Mouse (Mus musculus) hindbrain, embryonic 16.5 days (tissue): ENCODE measurements at regions not wholly inside any gene's neighbourhood (a gene's known extent, or its start where the extent isn't known, plus 50 kb on each side); places are given as distances from the start of the nearest gene placed in this dataset.

Experiments
- ATAC-seq: fragments of 200-750 bp; cut with Nextera tagmentation; 2 replicates; pipeline ENCODE4 v1.8.0; 2017; ENCODE audit warnings: moderate TSS enrichment, moderate library complexity
- H3K27ac ChIP-seq: fragments of 300-500 bp; sonication (generic); 2 replicates; pipeline ENCODE4 v1.5.1; 2014; ENCODE audit warnings: low read depth, mild to moderate bottlenecking, control low read depth, low read length, moderate library complexity
- H3K27me3 ChIP-seq: fragments of 300-500 bp; sonication (generic); replicated peaks from 2 replicates; pipeline ENCODE4 v1.6.1; 2014; ENCODE audit warnings: low read length; ENCODE audit not compliant: control insufficient read depth, insufficient read depth
- H3K36me3 ChIP-seq: fragments of 300-500 bp; sonication (generic); 2 replicates; pipeline ENCODE4 v1.6.1; 2014; ENCODE audit warnings: mild to moderate bottlenecking, low read length, moderate library complexity, mixed read lengths; ENCODE audit not compliant: control insufficient read depth, insufficient read depth
- H3K4me1 ChIP-seq: fragments of 300-500 bp; sonication (generic); 2 replicates; pipeline ENCODE4 v1.6.1; 2014; ENCODE audit warnings: low read depth, low read length; ENCODE audit not compliant: control insufficient read depth, insufficient read depth
- H3K4me2 ChIP-seq: fragments of 300-500 bp; sonication (generic); 2 replicates; pipeline ENCODE4 v1.6.1; 2014; ENCODE audit warnings: mild to moderate bottlenecking, low read length, control low read depth, moderate library complexity
- H3K4me3 ChIP-seq: fragments of 300-500 bp; sonication (generic); 2 replicates; pipeline ENCODE4 v1.5.1; 2014; ENCODE audit warnings: mild to moderate bottlenecking, low read length, control low read depth, moderate library complexity
- H3K9ac ChIP-seq: fragments of 300-500 bp; sonication (generic); 2 replicates; pipeline ENCODE4 v1.6.1; 2014; ENCODE audit warnings: low read depth, mild to moderate bottlenecking, control low read depth, low read length, moderate library complexity
- H3K9me3 ChIP-seq: fragments of 300-500 bp; sonication (generic); 2 replicates; pipeline ENCODE4 v1.6.1; 2014; ENCODE audit warnings: mild to moderate bottlenecking, low read length, moderate library complexity; ENCODE audit not compliant: control insufficient read depth
- WGBS: fragments of 180-500 bp; shearing (Covaris S2); extraction: QIAGEN DNeasy Blood & Tissue Kit; methylation state at CpG from one replicate; pipeline ENCODE4 v1.1.7; 2014; 5-methylcytosine and 5-hydroxymethylcytosine counted together

GRCm38 (mm10) chr4:142701606-142702005 is 462.4 kb upstream of the Kazn start:
- ATAC-seq = no peak
- Histone ChIP-seq H3K36me3 (no peaks in the 10 kb centered on the region), H3K9me3 (no peaks in the 10 kb centered on the region), H3K4me3 (no peak overlapping the region), H3K27ac (no peak overlapping the region), H3K4me2 (no peak overlapping the region), H3K27me3 (no peaks in the 10 kb centered on the region), H3K9ac (no peak overlapping the region), H3K4me1 (no peaks in the 10 kb centered on the region)
- 86% methylated on average over 5 of the region's 5 CpGs for WGBS

- no peak overlapping the region for H3K27ac ChIP-seq
- no peaks in the 10 kb centered on the region for H3K4me1 ChIP-seq
- ATAC-seq = no peak
- H3K9me3 ChIP-seq = no peaks in the 10 kb centered on the region
- no peak overlapping the region for H3K9ac ChIP-seq
- H3K4me2 ChIP-seq = no peak overlapping the region
- H3K27me3 ChIP-seq = no peaks in the 10 kb centered on the region
- WGBS = 34% methylated on average over 13 of the region's 13 CpGs
- H3K4me3 ChIP-seq = no peak overlapping the region
- H3K36me3 ChIP-seq = no peaks in the 10 kb centered on the region
Measured at GRCm38 (mm10) chr4:142694926-142695325, 455.7 kb upstream of the Kazn start.

GRCm38 (mm10) chr4:142688241-142688640 is 449.0 kb upstream of the Kazn start:
- no peaks in the 10 kb centered on the region for H3K27me3 ChIP-seq
- 83% methylated on average over 6 of the region's 6 CpGs for WGBS
- H3K9me3 ChIP-seq = no peaks in the 10 kb centered on the region
- no peak overlapping the region for H3K4me3 ChIP-seq
- H3K9ac ChIP-seq = no peak overlapping the region
- no peaks in the 10 kb centered on the region for H3K36me3 ChIP-seq
- no peaks in the 10 kb centered on the region for H3K4me1 ChIP-seq
- no peak overlapping the region for H3K4me2 ChIP-seq
- H3K27ac ChIP-seq = no peak overlapping the region
- ATAC-seq = no peak

GRCm38 (mm10) chr4:142677426-142677825 is 438.2 kb upstream of the Kazn start:
- H3K9me3 ChIP-seq = no peaks in the 10 kb centered on the region
- ATAC-seq = no peak
- H3K36me3 ChIP-seq = no peaks in the 10 kb centered on the region
- H3K27me3 ChIP-seq = no peaks in the 10 kb centered on the region
- H3K4me2 ChIP-seq = no peak overlapping the region
- WGBS = 87% methylated on average over 4 of the region's 4 CpGs
- no peak overlapping the region for H3K9ac ChIP-seq
- no peak overlapping the region for H3K27ac ChIP-seq
- H3K4me3 ChIP-seq = no peak overlapping the region
- H3K4me1 ChIP-seq = no peaks in the 10 kb centered on the region

- Histone ChIP-seq H3K27ac (no peak overlapping the region), H3K9me3 (no peaks in the 10 kb centered on the region), H3K4me3 (no peak overlapping the region), H3K4me2 (no peak overlapping the region), H3K9ac (no peak overlapping the region), H3K4me1 (no peaks in the 10 kb centered on the region), H3K36me3 (no peaks in the 10 kb centered on the region), H3K27me3 (no peaks in the 10 kb centered on the region)
- WGBS = 69% methylated on average over 22 of the region's 22 CpGs
- ATAC-seq = no peak
Measured at GRCm38 (mm10) chr4:142674641-142675465, 435.7 kb upstream of the Kazn start.

- WGBS = 78% methylated on average over 8 of the region's 8 CpGs
- H3K4me1 ChIP-seq = no peaks in the 10 kb centered on the region
- no peaks in the 10 kb centered on the region for H3K36me3 ChIP-seq
- H3K9ac ChIP-seq = no peak overlapping the region
- no peaks in the 10 kb centered on the region for H3K27me3 ChIP-seq
- no peak for ATAC-seq
- H3K4me3 ChIP-seq = no peak overlapping the region
- no peak overlapping the region for H3K27ac ChIP-seq
- H3K4me2 ChIP-seq = no peak overlapping the region
- no peaks in the 10 kb centered on the region for H3K9me3 ChIP-seq
Measured at GRCm38 (mm10) chr4:142671872-142672458, 432.8 kb upstream of the Kazn start.

- Histone ChIP-seq H3K4me1 (no peaks in the 10 kb centered on the region), H3K36me3 (no peaks in the 10 kb centered on the region), H3K4me2 (no peak overlapping the region), H3K4me3 (no peak overlapping the region), H3K27ac (no peak overlapping the region), H3K27me3 (no peaks in the 10 kb centered on the region), H3K9me3 (no peaks in the 10 kb centered on the region), H3K9ac (no peak overlapping the region)
- WGBS = 79% methylated on average over 4 of the region's 4 CpGs
- ATAC-seq = no peak
Measured at GRCm38 (mm10) chr4:142664781-142665180, 425.6 kb upstream of the Kazn start.

- H3K36me3 ChIP-seq = no peaks in the 10 kb centered on the region
- ATAC-seq = no peak
- no peaks in the 10 kb centered on the region for H3K9me3 ChIP-seq
- H3K4me1 ChIP-seq = no peaks in the 10 kb centered on the region
- 84% methylated on average over 6 of the region's 6 CpGs for WGBS
- H3K4me2 ChIP-seq = no peak overlapping the region
- H3K9ac ChIP-seq = no peak overlapping the region
- no peak overlapping the region for H3K27ac ChIP-seq
- no peak overlapping the region for H3K4me3 ChIP-seq
- H3K27me3 ChIP-seq = no peaks in the 10 kb centered on the region
Measured at GRCm38 (mm10) chr4:142658156-142658555, 419.0 kb upstream of the Kazn start.

GRCm38 (mm10) chr4:142641069-142641468 is 401.9 kb upstream of the Kazn start:
- Histone ChIP-seq H3K27ac (no peak overlapping the region), H3K9ac (no peak overlapping the region), H3K4me3 (no peak overlapping the region), H3K9me3 (no peaks in the 10 kb centered on the region), H3K4me1 (peaks cover 8% of the 10 kb centered on the region), H3K27me3 (no peaks in the 10 kb centered on the region), H3K4me2 (no peak overlapping the region), H3K36me3 (no peaks in the 10 kb centered on the region)
- ATAC-seq = peak; percentile 29; the same call in 1 of the 2 replicates
- 95% methylated on average over 10 of the region's 10 CpGs for WGBS
